Comparison of ENCODE assay signal across 8 mouse cellular contexts in the genomic region with DNA sequence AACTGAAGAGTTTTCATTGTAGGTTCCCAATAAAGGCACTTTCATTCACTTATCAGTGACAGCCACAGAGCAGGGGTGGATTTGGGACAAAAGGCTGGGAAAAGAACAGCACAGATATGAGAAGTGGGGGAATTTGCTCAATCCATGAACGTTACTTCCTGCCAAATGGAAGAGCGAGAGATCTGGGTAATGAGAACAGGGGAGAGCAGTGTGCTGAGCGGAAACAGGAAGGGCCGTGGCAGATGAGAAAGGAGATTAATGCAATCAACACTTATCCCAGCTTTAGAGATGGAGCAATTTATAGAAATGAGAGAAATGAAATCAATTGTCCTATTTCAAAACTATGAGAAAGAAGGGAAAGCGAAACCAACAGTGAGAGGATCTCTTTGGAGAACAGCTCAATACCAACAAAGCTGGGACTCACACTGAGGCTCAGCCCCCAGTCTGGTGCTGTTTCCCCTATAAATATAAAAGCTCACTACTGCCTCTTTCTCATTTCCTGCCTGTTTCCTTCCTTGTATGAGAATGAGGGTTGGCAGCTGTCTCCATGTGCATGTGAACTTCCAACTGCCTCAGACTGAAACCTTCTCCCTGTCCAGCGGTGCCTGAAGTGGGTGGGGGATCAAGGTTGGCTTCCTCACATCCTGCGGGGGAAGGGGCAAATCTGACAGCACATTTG. TPM values are rescaled to one million over a fixed set of nuclear protein-coding genes. Genes with fewer than 3 reads are reported as not detected.
DNase-seq lines count a peak whose midpoint lies in the region; ATAC-seq and TF ChIP-seq lines count a peak whose summit lies in the region.

No protein-coding gene starts in this region.

- peak overlapping the region; percentile 44; the same call in 1 of the 2 replicates for H3K27ac ChIP-seq in kidney, postnatal 0 days
- H3K27ac ChIP-seq in liver, embryonic 11.5 days (ENCODE audit: low read depth, low read length), result peak overlapping the region; percentile 47
- H3K27ac ChIP-seq in stomach, postnatal 0 days (replicated peaks), result peak overlapping the region; percentile 63
- H3K27ac ChIP-seq in forebrain, embryonic 10.5 days, result no peak overlapping the region

- no peak for TF ChIP-seq EP300 in stomach, postnatal 0 days (optimal IDR thresholded peaks at IDR 0.05)

- no peaks in the 10 kb centered on the region for H3K36me3 ChIP-seq in kidney, postnatal 0 days (ENCODE audit: insufficient read depth, low read length)
- no peaks in the 10 kb centered on the region for H3K36me3 ChIP-seq in liver, embryonic 11.5 days (ENCODE audit: control insufficient read depth, insufficient read depth, low read length)
- H3K36me3 ChIP-seq in stomach, postnatal 0 days (ENCODE audit: control insufficient read depth, insufficient read depth, low read length), result no peaks in the 10 kb centered on the region
- no peaks in the 10 kb centered on the region for H3K36me3 ChIP-seq in forebrain, embryonic 10.5 days (replicated peaks)

- TF ChIP-seq CTCF in kidney, postnatal 0 days (IDR thresholded peaks at IDR 0.05; ENCODE audit: low read depth), result no peak
- TF ChIP-seq CTCF in stomach, postnatal 0 days (IDR thresholded peaks at IDR 0.05; ENCODE audit: low read depth), result no peak

- H3K9ac ChIP-seq in kidney, postnatal 0 days (ENCODE audit: low read depth, low read length), result no peak overlapping the region
- peak overlapping the region; percentile 41 for H3K9ac ChIP-seq in liver, embryonic 11.5 days (ENCODE audit: low read depth, low read length)
- H3K9ac ChIP-seq in stomach, postnatal 0 days (ENCODE audit: low read length), result no peak overlapping the region

- no peaks in the 10 kb centered on the region for H3K9me3 ChIP-seq in kidney, postnatal 0 days (replicated peaks; ENCODE audit: low read length)
- no peaks in the 10 kb centered on the region for H3K9me3 ChIP-seq in liver, embryonic 11.5 days (ENCODE audit: control insufficient read depth, low read length)
- H3K9me3 ChIP-seq in stomach, postnatal 0 days (ENCODE audit: control insufficient read depth, low read length), result no peaks in the 10 kb centered on the region
- no peaks in the 10 kb centered on the region for H3K9me3 ChIP-seq in forebrain, embryonic 10.5 days

- 42% methylated on average over 7 of the region's 7 CpGs for WGBS in kidney, postnatal 0 days
- WGBS in liver, embryonic 11.5 days, result 35% methylated on average over 7 of the region's 7 CpGs
- 57% methylated on average over 7 of the region's 7 CpGs for WGBS in stomach, postnatal 0 days
- WGBS in forebrain, embryonic 10.5 days, result 74% methylated on average over 7 of the region's 7 CpGs

- no peak overlapping the region for H3K4me3 ChIP-seq in kidney, postnatal 0 days (replicated peaks; ENCODE audit: low read depth, low read length)
- peak overlapping the region; percentile 19 for H3K4me3 ChIP-seq in liver, embryonic 11.5 days (ENCODE audit: low read depth, low read length)
- no peak overlapping the region for H3K4me3 ChIP-seq in stomach, postnatal 0 days (ENCODE audit: low read depth, low read length)
- H3K4me3 ChIP-seq in forebrain, embryonic 10.5 days, result no peak overlapping the region

- no peak for ATAC-seq in kidney, postnatal 0 days (replicated peaks; ENCODE audit: low FRiP score, low read depth)
- ATAC-seq in common myeloid progenitor, adult 5-6 weeks (replicated peaks; ENCODE audit: low read depth, poor library complexity, severe bottlenecking), result peak; percentile 75
- no peak for ATAC-seq in liver, embryonic 11.5 days (replicated peaks; ENCODE audit: low FRiP score)
- ATAC-seq in stomach, postnatal 0 days (ENCODE audit: low FRiP score, low TSS enrichment), result no peak

- DNase-seq in kidney, postnatal 0 days (ENCODE audit: low spot score), result peak; percentile 72
- no peak for DNase-seq in kidney, adult 8-10 months
- DNase-seq in liver, embryonic 11.5 days (ENCODE audit: low spot score), result no peak
- no peak for DNase-seq in stomach, postnatal 0 days (ENCODE audit: low spot score)
- no peak for DNase-seq in cerebellum, adult 11 months
- no peak for DNase-seq in ovary, postnatal 36 days (ENCODE audit: low spot score)
- no peak for DNase-seq in forebrain, embryonic 10.5 days (ENCODE audit: extremely low spot score, low spot score)

- no peaks in the 10 kb centered on the region for H3K27me3 ChIP-seq in kidney, postnatal 0 days (ENCODE audit: insufficient read depth, low read length)
- H3K27me3 ChIP-seq in liver, embryonic 11.5 days (replicated peaks; ENCODE audit: control insufficient read depth, insufficient read depth, low read length), result no peaks in the 10 kb centered on the region
- no peaks in the 10 kb centered on the region for H3K27me3 ChIP-seq in stomach, postnatal 0 days (ENCODE audit: control insufficient read depth, insufficient read depth, low read length)
- 0 out of 2 replicates have a peak, but pooled peaks cover under 1% of the 10 kb centered on the region for H3K27me3 ChIP-seq in forebrain, embryonic 10.5 days (ENCODE audit: poor library complexity, severe bottlenecking)

- H3K4me2 ChIP-seq in kidney, postnatal 0 days (ENCODE audit: low read length), result peak overlapping the region; percentile 41
- H3K4me2 ChIP-seq in liver, embryonic 11.5 days, result peak overlapping the region; percentile 64
- peak overlapping the region; percentile 20 for H3K4me2 ChIP-seq in stomach, postnatal 0 days (replicated peaks; ENCODE audit: low read depth)

- H3K4me1 ChIP-seq in kidney, postnatal 0 days (replicated peaks; ENCODE audit: insufficient read depth, low read length), result peaks cover 13% of the 10 kb centered on the region
- peaks cover 12% of the 10 kb centered on the region for H3K4me1 ChIP-seq in liver, embryonic 11.5 days (replicated peaks; ENCODE audit: control insufficient read depth, insufficient read depth, low read length)
- no peaks in the 10 kb centered on the region for H3K4me1 ChIP-seq in stomach, postnatal 0 days (replicated peaks; ENCODE audit: control insufficient read depth, insufficient read depth)
- peaks cover 14% of the 10 kb centered on the region; the same call in 1 of the 2 replicates for H3K4me1 ChIP-seq in forebrain, embryonic 10.5 days

RNA-seq across cellular contexts. Expression of a gene that starts 11.0 kb away (rescaled TPM):
- 20.7 and 22.5 TPM in 2 replicates for polyA plus RNA-seq in kidney, postnatal 0 days (2015; fragmentation: Nextera tagmentation; extraction: Ambion mirVana)
- 3.8 and 8.8 TPM in 2 replicates for total RNA-seq in common myeloid progenitor, adult 5-6 weeks (2017)
- 3.9 and 6.6 TPM in 2 replicates for polyA plus RNA-seq in liver, embryonic 11.5 days (2014; fragmentation: Nextera tagmentation; extraction: Ambion mirVana)
- 15.1 and 18.4 TPM in 2 replicates for polyA plus RNA-seq in stomach, postnatal 0 days (2015; fragmentation: Nextera tagmentation; extraction: Ambion mirVana)
- polyA plus RNA-seq in forebrain, embryonic 10.5 days (2016; fragmentation: Nextera tagmentation; extraction: Ambion mirVana), result 1.6 and 1.7 TPM in 2 replicates
